Mouse (Mus musculus) testis, postnatal 10 days (tissue): ENCODE measurements around the gene Tet3.
A peak's percentile ranks its signal among the peaks of the same experiment; 100 is the strongest.

Experiments used
- DNase-seq: peaks from one replicate; pipeline ENCODE4 v3.0.0; 2021; ENCODE audit warnings: low spot score

Gene Tet3

DNA sequence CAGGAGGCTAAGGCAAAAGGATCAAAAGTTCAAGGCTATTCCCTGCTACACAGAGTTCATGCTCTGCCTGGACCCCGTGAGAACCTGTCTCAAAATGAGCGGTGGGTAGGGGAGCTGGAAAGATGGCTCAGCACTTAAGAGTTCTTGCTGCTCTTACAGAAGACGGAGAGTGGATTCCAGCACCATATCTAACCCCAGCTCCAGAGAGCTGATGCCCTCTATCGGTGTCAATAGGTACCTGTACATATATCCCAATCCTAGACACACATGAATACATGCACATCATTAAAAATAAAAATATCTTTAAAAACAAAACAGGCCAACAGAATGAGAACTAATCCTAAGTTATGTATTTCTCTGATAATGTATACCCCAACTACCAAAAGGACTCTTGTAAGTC is 19.3 kb upstream of the Tet3 start:
- DNase-seq, result no peak

DNA sequence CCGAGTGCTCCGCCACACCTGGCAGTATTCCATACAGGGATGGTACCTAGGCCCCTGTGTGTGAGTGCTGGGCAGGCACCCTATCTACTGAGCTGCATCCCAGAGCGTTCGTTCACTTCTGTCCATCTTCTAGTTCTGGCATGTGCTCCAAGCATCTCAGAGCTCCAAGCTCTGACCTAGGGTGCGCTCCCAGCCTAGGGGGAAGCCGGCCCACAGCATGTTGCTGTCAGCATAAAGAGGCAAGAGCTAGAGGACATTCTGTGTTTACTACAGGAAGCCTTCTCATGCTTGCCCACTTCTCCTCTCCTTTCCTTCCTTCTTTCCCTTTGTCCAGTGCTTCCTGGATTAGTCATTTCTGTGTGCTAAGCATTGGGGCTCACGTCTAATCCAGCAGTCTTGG is 16.5 kb upstream of the Tet3 start:
- DNase-seq, result no peak

DNA sequence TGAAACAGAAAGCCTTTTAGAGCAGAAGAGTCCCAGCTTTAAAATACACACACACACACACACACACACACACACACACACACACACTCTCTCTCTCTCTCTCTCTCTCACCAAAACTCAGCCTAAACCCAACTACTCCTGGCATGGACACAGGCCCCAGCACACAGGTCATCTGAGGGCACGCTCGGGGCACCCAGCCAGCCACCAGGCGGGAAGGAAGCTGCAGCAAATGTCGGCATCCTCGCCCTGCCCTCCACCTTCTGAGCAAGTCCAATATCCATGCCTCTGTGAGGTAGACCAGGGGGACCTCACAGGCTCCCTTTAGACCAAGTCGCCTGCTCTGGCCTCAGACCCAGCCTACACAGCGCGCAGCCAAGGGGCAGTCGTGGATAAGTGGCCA is 14.4 kb upstream of the Tet3 start:
- peak; percentile 81 for DNase-seq

DNA sequence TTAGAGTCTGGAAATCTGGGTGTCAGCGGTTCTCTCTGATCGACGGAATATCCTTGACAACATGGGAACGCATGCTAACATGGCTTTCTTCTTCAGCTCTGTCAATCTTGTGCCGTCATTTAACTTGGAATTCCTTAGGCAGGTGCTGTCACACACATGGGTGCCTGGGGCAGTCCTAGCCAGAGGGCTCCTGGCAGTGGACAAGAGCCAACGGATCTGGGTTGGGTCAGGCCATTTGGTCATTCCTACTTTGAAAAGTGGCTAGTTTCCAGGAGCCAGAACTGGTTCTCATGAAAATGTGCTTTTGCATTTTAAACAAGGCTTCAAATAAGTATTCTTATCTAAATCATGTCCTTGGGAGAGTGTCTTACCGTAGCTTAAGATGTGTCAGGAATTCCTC is 12.9 kb upstream of the Tet3 start:
- DNase-seq, result no peak

DNA sequence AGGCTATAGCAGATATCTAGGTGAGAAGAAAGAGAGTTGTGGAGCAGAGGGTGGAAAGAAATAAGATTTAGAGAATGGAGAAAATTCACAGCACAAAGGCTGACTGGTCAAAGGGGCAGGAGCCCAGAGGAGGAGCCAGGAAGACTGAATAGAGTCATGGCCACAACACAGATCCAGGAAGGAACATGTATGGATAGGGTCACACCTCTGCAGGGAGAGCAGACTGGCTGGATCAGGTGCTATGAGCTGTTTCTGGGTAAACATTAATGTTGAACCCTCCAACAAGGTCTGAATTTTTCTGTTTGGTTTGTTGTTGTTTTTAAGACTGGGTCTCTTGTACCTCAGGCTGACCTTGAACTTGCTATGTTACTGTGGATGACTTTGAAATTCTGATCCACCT is 5.1 kb upstream of the Tet3 start:
- no peak for DNase-seq

DNA sequence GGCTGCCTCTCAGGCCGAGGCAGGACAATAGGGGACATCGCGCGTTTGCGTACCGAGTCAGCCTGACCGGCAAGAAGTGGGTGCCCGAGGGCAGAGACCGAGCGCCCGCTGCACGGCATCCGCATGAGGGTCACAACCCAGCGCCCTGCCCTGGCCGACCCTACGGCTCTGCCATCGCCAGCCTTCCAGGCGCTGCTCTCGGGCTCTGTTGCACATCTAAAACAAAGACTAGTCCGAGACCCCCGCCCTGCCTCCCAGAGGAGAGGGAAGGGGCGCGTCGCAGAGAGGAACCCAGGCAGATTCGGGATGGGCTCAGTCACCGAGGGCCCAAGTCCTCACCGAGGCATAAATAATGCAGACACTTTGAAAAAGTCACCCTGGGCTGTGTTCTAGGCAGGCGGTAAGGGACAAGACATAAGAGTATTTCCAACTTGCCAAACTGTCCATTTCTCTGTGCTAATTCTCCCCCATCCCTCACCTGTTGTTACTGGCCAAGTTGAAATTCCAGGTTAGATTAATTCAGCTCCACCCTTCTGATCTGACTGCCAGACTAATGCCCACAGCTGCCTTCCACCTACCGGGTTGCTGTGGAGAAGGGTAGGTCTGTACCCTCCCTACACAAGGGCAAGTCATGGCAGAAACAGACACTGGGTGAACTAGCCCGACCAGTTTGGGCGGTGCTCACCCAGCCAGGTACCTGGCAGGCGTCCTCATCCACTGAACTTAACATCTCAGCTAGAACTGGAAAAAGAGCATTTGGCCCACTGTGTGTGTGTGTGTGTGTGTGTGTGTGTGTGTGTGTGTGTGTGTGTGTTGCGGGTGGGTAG is 1.7 kb downstream of the Tet3 start:
- no peak for DNase-seq

DNA sequence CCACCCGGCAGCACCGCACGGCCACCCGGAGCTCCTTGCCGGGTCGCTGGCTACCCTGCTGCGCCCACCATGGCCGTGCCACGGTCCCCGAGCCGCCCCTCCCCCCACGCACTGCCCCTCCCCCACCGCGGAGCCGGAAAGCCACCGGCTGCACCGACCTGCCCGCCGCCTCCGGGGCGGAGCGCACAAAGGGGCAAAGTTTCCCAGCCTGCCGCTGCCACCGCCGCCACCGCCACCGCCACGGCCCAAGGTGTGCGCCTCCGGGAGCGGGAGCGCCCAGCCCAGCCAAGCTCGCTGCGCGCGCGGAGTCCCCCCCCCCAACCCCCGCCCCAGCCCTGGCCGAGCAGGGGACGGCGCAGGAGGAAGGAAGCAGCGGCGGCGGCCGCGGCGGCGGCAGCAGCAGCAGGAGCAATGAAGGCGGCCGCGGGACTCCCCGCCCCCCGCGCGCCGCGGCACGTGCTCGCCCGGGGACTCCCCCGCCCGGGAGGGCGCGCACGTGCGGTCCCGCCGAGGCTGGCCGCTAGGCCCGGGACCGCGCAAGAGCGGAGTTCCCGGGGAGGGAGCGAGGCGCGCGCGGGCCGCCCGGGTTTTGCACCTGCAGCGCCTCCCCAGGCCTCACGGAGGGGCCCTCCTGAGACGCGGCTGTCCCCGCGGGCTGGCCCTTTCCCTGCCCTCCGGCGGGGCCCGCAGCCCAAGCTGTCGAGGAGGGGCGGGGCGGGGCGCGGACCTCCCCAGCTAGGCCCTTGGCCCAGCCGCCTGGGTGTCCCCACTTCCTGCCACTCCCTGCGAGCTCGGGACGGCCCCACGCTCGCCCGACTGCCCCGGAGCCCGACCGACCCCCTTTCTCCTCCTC is 2.5 kb downstream of the Tet3 start:
- DNase-seq, result peak; percentile 83

DNA sequence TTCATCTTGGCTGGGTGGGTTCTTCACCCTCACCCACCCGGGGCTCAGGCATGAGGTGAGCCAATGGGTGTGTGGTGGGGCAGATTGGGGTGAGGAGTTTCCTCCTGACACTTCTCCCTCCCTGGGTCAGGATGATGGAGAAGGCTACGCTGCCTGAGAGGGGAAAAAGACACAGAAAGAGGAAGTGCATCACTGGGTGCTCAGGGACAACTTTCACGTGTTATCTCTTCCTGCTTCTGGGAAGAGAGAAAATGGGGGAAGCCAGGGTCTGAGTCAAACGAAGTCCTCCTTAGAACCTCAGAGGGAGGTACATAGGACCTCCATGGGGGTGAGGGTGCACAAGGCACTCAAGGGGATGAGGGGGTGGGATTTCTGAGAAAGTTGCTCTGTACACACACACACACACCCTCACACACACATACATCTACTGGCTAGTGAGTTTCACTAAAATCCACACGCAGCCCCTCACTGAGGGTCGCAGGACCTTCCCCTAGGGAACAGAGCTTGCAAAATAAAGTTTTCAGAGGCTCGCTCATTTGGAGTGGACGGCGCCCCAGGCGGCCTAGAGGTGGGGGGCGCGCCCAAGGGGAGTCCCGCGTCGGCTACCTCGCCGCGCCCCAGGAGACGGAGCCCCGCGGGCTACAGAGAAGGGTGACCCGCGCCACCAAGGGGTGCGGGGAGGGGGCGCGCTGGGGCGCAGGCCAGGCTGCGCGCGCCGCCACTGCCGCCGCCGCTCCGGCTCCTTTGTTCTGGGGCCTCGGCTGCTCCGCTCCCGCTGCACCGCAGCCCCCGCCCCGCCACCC is 3.4 kb downstream of the Tet3 start:
- DNase-seq, result peak; percentile 65

DNA sequence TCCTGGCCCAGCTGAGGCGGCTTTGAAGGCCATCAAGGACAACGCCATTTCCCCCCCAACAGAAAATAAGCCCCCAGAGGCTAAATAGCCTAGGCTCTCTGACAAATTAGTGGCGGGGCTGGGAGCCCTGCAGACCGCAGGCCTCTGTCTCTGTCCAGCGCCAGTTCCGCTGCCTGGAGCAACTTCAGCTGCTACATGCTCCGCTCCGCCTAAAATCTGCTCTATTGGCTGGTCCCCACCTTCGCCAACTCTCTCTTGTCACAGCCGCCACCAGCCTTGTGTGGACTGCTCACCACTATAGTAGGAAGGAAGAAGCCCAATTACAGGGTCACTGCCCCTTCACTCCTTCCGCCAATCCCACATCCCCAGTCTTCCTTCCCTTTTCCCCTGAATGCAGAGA is 5.2 kb downstream of the Tet3 start:
- no peak for DNase-seq

DNA sequence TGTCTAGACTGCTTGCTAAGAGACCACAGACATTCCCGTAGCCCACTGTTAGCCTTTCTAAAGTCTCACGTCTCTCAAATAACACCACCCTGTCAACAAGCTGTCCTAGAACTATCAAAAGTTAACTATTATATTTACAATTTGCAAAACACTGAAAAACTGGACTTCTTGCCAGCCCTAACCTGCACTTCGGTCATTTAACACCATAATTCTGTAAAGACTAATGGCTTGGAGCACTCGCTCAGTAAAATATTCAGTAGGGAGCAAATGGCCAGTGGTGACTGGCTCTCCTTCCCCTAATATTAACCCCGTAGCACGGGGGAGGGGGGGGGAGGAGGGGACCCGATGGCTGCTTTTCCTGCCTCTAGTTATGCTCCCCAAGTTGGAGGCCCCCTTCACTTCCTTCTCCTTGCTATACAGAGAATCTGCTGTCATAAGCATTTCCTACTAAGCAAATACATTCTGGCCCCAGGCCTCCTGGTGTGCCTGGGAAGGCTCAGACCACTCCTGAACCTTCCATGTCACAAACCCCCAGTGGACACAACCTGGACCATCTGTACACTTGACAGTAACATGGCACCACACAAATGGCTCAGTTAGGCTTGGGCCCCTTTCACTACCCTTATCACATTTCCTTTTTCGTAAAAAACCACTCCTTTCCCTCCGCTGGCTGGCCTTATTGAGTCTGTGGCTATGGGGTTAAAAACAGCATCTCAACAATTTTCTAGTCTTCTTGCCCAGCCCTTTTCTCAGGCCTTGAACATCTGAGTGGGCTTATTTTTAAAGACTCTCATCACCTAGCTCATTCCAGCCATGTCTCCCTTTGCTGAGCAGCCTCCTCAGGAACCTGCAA is 8.2 kb downstream of the Tet3 start:
- no peak for DNase-seq

DNA sequence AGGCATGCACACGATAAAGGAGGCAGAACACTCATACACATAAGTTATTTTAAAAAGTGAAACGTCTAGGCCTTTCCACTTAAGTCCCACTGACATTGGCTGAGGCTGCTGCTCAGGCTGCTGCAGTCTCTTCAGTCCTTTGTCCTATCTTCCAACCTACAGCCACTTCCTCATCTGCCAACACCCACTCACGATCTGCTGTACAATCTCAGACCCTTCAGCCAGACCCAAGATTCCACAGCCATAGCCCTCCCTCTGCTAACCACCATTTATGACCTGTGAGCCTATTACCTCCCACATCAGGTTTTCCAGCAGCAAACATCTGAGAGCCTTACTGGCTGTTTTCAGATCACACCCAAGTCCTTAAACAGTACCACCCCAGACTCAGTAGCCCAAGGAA is 9.4 kb downstream of the Tet3 start:
- DNase-seq, result no peak

DNA sequence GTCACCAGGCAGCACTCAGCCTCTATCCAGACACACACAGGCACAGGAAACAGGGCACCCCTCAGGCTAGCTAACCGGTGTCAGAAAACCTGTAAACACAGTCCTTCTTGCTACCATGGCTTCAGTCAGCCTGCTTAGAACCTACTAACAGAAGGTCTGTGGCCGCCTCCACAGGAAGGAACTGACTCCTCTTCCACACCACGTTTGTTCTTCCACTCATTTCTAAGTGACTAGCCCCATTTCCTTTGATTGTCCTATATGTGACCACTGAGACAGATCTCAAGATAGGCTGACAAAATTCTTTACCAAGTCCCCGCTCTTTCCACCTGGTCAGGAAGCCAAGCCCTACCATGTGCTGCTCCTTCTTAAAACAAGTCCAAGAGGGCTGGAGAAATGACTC is 10.0 kb downstream of the Tet3 start:
- DNase-seq, result no peak

DNA sequence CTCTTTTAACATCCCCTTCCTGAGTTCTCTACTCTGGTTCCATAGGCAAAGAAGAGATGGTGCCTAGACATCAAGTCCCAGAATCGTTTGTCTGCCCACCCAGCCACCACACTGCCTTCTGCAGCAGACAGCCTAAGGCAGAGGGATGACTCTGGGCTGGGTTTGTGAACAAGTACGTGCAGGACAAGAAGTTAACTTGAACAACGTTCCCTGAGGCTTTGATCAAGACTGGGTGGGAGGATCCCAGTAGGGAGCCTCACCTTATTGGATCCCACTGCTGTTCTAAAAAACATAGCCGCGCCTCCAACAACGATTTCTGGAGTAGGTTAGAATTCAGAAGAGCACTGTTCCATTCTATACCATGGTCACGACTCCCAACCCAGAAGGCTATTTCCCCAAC is 11.9 kb downstream of the Tet3 start:
- no peak for DNase-seq

DNA sequence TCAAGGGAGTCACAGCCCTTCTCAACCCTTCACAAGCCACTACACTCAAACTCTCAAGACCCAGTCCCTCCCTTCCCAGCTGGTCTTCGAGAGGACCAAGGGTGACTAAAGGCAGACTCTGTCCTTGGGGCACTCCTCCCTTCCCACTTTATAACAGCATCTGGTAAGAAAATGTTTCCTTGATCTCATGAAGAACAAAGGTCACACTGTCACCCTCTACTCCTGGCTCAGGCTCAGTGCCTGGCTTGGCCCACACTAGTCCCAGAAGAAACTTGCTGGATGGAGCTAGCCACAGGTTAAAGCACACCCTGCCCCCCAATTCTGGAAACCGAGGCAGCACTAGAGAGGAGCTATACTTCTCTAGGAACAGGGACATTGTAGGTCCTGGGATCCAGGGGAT is 13.1 kb downstream of the Tet3 start:
- DNase-seq, result no peak

DNA sequence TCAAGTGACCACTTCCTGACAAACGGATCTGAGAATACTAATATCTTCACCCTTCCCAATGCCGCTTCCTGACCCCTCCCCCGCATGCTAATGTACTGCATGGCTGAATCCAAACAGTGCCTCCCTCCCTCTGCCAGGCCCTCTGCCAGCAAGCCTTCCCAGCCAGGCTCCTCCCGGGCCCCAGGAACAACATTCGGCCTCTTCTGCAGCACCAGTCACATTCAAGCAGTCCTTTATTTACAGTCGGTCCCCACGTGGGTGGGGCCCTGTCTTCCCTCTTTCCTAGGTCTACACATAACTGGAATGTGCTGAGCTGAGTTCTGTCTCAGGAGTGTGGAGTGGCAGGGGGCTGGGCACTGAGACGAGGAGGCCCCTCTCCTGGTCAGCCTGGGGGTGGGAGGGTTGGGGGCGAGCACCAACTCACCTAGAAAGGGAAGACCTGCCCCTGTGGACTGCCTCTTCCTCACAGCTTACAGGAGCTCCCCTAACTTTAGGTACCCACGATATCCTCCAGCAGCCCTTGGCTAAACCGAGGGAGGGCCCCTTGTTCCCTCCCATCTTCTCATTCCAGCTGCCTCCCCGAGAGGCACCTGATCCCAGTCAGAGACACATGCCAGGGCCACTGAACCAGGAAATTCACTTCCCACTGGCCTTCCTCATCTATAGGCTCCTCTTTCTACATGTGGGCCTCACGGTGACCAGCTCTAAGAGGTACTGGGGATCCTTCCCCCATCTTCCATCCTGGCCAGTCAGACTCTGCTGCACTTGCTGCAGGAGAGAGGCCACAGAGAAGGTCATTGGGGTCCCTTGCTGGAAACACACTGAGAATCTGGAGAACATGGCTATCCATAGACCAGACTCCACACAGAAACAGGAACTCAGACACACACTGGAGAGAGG is 15.2 kb downstream of the Tet3 start:
- DNase-seq, result peak; percentile 88

DNA sequence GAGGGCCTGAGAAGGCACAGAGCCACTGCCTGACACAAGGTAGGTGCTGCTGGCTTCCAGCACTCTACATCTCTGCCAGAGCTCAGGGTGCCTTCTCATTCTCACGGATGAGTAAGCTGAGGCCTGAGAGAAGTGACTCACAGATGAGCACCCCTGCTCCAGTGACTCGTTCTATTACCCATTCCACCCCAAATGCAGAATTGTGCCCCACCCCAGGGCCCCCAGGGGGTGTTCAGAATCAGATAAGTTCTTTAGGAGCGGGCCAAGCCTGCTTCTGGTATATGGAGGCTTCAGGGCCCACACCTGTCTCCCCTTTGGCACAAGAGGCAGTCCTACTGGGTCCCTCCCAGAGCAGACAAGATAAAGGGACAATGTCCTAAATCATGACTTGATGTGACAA is 16.2 kb downstream of the Tet3 start:
- no peak for DNase-seq

DNA sequence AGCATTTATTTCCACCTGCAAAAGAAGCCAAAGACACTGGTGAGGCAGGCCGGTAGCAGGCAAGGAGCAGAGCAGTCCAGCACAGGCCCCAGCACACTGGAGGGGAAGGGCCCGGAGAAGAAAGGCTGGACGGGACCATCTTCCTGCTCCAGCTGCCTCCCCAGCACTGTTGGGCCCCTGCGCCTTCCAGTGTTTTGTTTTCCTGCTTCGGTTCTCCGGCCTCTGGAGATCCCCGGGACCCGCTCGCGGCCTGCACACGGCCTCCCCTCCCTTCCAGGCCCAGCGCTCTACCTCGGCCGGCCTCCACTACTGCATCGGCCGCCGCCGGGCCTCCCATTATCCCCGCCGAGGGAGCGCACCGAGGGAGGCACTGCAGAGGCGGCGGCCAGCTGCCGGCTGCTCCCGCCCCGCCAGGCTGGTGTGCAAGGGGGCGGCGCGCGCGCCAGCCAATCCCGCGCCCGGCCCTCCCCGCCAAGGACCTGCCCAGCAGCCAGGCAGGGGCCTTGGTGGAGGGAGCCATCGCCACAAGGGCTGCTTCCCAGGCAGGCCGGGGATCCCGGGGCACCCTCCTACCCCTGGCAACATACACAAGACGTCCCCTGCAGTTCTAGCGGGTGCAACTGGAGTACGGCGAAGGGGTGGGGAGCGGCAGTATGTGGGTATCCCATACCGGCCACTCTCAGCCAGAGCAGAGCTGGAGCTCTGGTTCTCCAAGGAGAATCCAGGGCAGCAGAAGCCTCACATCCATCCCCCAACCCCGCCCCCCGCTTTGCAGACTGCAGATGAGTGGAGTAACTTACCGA is 17.4 kb downstream of the Tet3 start:
- DNase-seq, result peak; percentile 91

DNA sequence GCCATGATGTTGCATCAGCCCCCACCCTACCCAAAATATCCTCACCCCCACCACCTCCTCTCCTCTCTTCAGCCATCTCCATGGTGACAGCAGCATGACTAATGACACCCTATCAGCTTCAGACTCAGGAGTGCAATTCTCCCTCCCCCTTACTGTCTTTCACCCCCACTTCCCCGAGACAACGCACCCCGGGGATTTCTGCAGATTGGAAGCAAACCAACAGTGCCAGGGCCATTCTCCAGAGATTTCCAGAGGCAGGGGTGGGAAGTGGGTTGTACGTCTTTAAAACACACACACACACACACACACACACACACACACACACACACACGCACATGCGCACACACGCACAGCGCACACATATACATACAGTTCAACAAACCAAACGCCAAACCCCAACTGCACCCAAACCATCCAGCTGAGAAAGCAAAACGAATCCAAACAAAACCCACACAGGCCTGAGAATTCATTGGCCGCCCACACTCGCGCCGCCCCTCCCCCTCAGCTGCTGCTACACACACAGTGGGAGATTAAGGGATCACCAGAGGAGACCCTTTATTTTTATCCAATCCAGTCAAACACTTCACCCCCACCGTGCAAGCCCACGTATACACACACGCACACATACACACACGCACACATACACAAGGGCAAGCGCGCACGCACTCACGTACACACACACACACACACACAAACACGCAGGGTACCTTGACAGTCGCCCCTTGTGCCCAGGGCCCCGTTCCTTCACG is 18.2 kb downstream of the Tet3 start:
- DNase-seq, result peak; percentile 86

DNA sequence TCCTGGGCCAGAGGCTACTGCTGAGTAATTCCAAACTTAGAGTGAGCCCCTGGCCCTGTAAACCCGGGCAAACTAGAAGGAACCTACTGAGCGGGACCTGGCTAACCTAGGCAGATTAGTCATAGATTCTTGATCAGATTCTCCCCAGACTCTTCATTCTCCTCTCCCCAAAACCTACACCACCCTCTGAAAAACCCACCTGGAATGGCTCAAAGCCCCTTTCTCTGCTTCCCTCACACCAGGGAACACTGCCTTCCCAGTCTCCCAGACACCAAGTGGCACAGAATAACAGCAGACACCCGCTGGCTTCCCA is 18.7 kb downstream of the Tet3 start:
- no peak for DNase-seq
